Mouse (Mus musculus) limb, embryonic 10.5 days (tissue): Measurements from ENCODE around the gene Pex11g. TPM values are rescaled to one million over a fixed set of nuclear protein-coding genes. Genes with fewer than 3 reads are reported as not detected.

ENCODE experiments used
- DNase-seq: peaks from one replicate; pipeline ENCODE4 v3.0.0-alpha.2; 2017; ENCODE audit warnings: low spot score
- H3K27ac ChIP-seq: fragments of 300-500 bp; sonication (generic); 2 replicates; pipeline ENCODE4 v1.5.1; 2016; ENCODE audit warnings: mild to moderate bottlenecking
- H3K27me3 ChIP-seq: fragments of 300-500 bp; sonication (generic); 2 replicates; pipeline ENCODE4 v1.6.1; 2016; ENCODE audit warnings: low read depth, mild to moderate bottlenecking; ENCODE audit not compliant: poor library complexity, severe bottlenecking
- H3K36me3 ChIP-seq: fragments of 300-500 bp; sonication (generic); 2 replicates; pipeline ENCODE4 v1.6.1; 2016; ENCODE audit warnings: mild to moderate bottlenecking, moderate library complexity
- H3K4me1 ChIP-seq: fragments of 300-500 bp; sonication (generic); 2 replicates; pipeline ENCODE4 v1.6.1; 2016
- H3K4me3 ChIP-seq: fragments of 300-500 bp; sonication (generic); 2 replicates; pipeline ENCODE4 v1.5.1; 2016; ENCODE audit warnings: mild to moderate bottlenecking, moderate library complexity
- H3K9me3 ChIP-seq: fragments of 300-500 bp; sonication (generic); replicated peaks from 2 replicates; pipeline ENCODE4 v1.6.1; 2016; ENCODE audit warnings: mild to moderate bottlenecking
- WGBS: fragments of 180-500 bp; shearing (Covaris S2); methylation state at CpG from one replicate; pipeline ENCODE4 v1.1.7; 2016; 5-methylcytosine and 5-hydroxymethylcytosine counted together
- polyA plus RNA-seq: library from polyadenylated mRNA; unstranded; fragments of >200 nt; fragmentation: Nextera tagmentation; extraction: Ambion mirVana; gene quantifications from 2 replicates; pipeline ENCODE4 v1.2.1, GENCODE M21; 2016

The Pex11g gene
- polyA plus RNA-seq, 1 experiment from 2014 or later, result 7.6 TPM

- no peak for DNase-seq
- H3K4me3 ChIP-seq, result 0 out of 2 replicates have a peak overlapping the region, but pooled peaks have one; percentile 1
- WGBS, result 89% methylated on average over 15 of the region's 15 CpGs
Measured at GRCm38 (mm10) chr8:3496428-3496748, 28.9 kb upstream of the Pex11g start.

GRCm38 (mm10) chr8:3495578-3496427, 28.3 kb upstream of the Pex11g start:
- DNase-seq, result no peak
- Histone ChIP-seq H3K9me3 (peaks cover 20% of the 10 kb centered on the region), H3K36me3 (peaks cover 49% of the 10 kb centered on the region), H3K4me3 (0 out of 2 replicates have a peak overlapping the region, but pooled peaks have one; percentile 1), H3K27me3 (no peaks in the 10 kb centered on the region), H3K27ac (no peak overlapping the region), H3K4me1 (peaks cover 13% of the 10 kb centered on the region; the same call in 1 of the 2 replicates)
- 95% methylated on average over 44 of the region's 44 CpGs for WGBS

More at GRCm38 (mm10) chr8:3496428-3496748, 28.9 kb upstream of the Pex11g start:
- H3K36me3 ChIP-seq, result peaks cover 49% of the 10 kb centered on the region
- no peaks in the 10 kb centered on the region for H3K27me3 ChIP-seq
- no peak overlapping the region for H3K27ac ChIP-seq
- peaks cover 19% of the 10 kb centered on the region for H3K4me1 ChIP-seq
- H3K9me3 ChIP-seq, result peaks cover 20% of the 10 kb centered on the region

GRCm38 (mm10) chr8:3493845-3494208, 26.3 kb upstream of the Pex11g start:
- peaks cover 44% of the 10 kb centered on the region for H3K36me3 ChIP-seq
- WGBS, result 50% methylated on average over 6 of the region's 6 CpGs
- H3K4me1 ChIP-seq, result peaks cover 13% of the 10 kb centered on the region; the same call in 1 of the 2 replicates
- H3K9me3 ChIP-seq, result peaks cover 20% of the 10 kb centered on the region
- DNase-seq, result peak; percentile 44
- H3K4me3 ChIP-seq, result peak overlapping the region; percentile 81
- no peaks in the 10 kb centered on the region for H3K27me3 ChIP-seq
- peak overlapping the region; percentile 99 for H3K27ac ChIP-seq

- under 1% methylated on average over 64 of the region's 64 CpGs for whole genome bisulfite sequencing
- peaks cover 20% of the 10 kb centered on the region for H3K9me3 ChIP-seq
- peaks cover 13% of the 10 kb centered on the region; the same call in 1 of the 2 replicates for H3K4me1 ChIP-seq
- peaks cover 43% of the 10 kb centered on the region for H3K36me3 ChIP-seq
- H3K27ac ChIP-seq, result peak within 1 kb of the TSS; percentile 99
- H3K27me3 ChIP-seq, result no peaks in the 10 kb centered on the region
- DNase-seq, result peak; percentile 89
- H3K4me3 ChIP-seq, result peak within 1 kb of the TSS; percentile 81
Measured at GRCm38 (mm10) chr8:3492901-3493844, 25.7 kb upstream of the Pex11g start, which contains the start of gene Zfp358. Gene Zfp358 (plus strand): TSS chr8:3493138.

GRCm38 (mm10) chr8:3485192-3485591, 17.7 kb upstream of the Pex11g start:
- no peak for DNase-seq
- H3K9me3 ChIP-seq, result no peaks in the 10 kb centered on the region
- H3K4me1 ChIP-seq, result no peaks in the 10 kb centered on the region
- WGBS, result 18% methylated on average over 5 of the region's 5 CpGs
- no peaks in the 10 kb centered on the region for H3K27me3 ChIP-seq
- no peak overlapping the region for H3K4me3 ChIP-seq
- H3K36me3 ChIP-seq, result no peaks in the 10 kb centered on the region
- H3K27ac ChIP-seq, result no peak overlapping the region

- Histone ChIP-seq H3K36me3 (no peaks in the 10 kb centered on the region), H3K4me1 (no peaks in the 10 kb centered on the region), H3K4me3 (no peak overlapping the region), H3K9me3 (no peaks in the 10 kb centered on the region), H3K27me3 (no peaks in the 10 kb centered on the region), H3K27ac (no peak overlapping the region)
- DNase-seq, result no peak
- 89% methylated on average over 7 of the region's 7 CpGs for WGBS
Measured at GRCm38 (mm10) chr8:3483546-3483945, 16.1 kb upstream of the Pex11g start.

GRCm38 (mm10) chr8:3482240-3482740, 14.8 kb upstream of the Pex11g start:
- 89% methylated on average over 22 of the region's 22 CpGs for WGBS
- H3K36me3 ChIP-seq, result no peaks in the 10 kb centered on the region

GRCm38 (mm10) chr8:3481605-3482004, 14.1 kb upstream of the Pex11g start:
- no peaks in the 10 kb centered on the region for H3K9me3 ChIP-seq
- no peak overlapping the region for H3K4me3 ChIP-seq
- peaks cover 12% of the 10 kb centered on the region for H3K27me3 ChIP-seq
- no peak overlapping the region for H3K27ac ChIP-seq
- H3K4me1 ChIP-seq, result no peaks in the 10 kb centered on the region
- 70% methylated on average over 5 of the region's 5 CpGs for WGBS
- DNase-seq, result no peak
- no peaks in the 10 kb centered on the region for H3K36me3 ChIP-seq

More at GRCm38 (mm10) chr8:3482240-3482740, 14.8 kb upstream of the Pex11g start:
- Histone ChIP-seq H3K4me3 (no peak overlapping the region), H3K27me3 (peaks cover 6% of the 10 kb centered on the region; the same call in 1 of the 2 replicates), H3K4me1 (no peaks in the 10 kb centered on the region), H3K27ac (no peak overlapping the region), H3K9me3 (no peaks in the 10 kb centered on the region)
- DNase-seq, result no peak

GRCm38 (mm10) chr8:3480221-3480785, 12.8 kb upstream of the Pex11g start:
- Histone ChIP-seq H3K27me3 (peaks cover 25% of the 10 kb centered on the region), H3K36me3 (no peaks in the 10 kb centered on the region), H3K4me3 (no peak overlapping the region), H3K27ac (no peak overlapping the region), H3K4me1 (peaks cover 6% of the 10 kb centered on the region), H3K9me3 (no peaks in the 10 kb centered on the region)
- DNase-seq, result no peak
- 72% methylated on average over 4 of the region's 4 CpGs for WGBS

GRCm38 (mm10) chr8:3475715-3476429, 8.4 kb upstream of the Pex11g start:
- 25% methylated on average over 37 of the region's 37 CpGs for WGBS
- DNase-seq, result no peak
- H3K9me3 ChIP-seq, result no peaks in the 10 kb centered on the region
- H3K27ac ChIP-seq, result no peak overlapping the region
- peaks cover 6% of the 10 kb centered on the region for H3K4me1 ChIP-seq
- peak overlapping the region; percentile 41 for H3K4me3 ChIP-seq
- peaks cover 29% of the 10 kb centered on the region for H3K27me3 ChIP-seq
- no peaks in the 10 kb centered on the region for H3K36me3 ChIP-seq

GRCm38 (mm10) chr8:3470562-3470961, 3.1 kb upstream of the Pex11g start, which contains the start of gene Tex45:
Gene Tex45 (plus strand): TSS chr8:3470862.
- H3K9me3 ChIP-seq, result no peaks in the 10 kb centered on the region
- no peak within 1 kb of the TSS for H3K27ac ChIP-seq

GRCm38 (mm10) chr8:3468838-3469237, 1.4 kb upstream of the Pex11g start:
- no peaks in the 10 kb centered on the region for H3K27me3 ChIP-seq
- H3K4me1 ChIP-seq, result peaks cover 13% of the 10 kb centered on the region
- no peak overlapping the region for H3K4me3 ChIP-seq
- H3K36me3 ChIP-seq, result no peaks in the 10 kb centered on the region
- H3K9me3 ChIP-seq, result no peaks in the 10 kb centered on the region
- WGBS, result 94% methylated on average over 1 of the region's 1 CpGs
- no peak for DNase-seq
- H3K27ac ChIP-seq, result 0 out of 2 replicates have a peak overlapping the region, but pooled peaks have one; percentile 96

More at GRCm38 (mm10) chr8:3470562-3470961, 3.1 kb upstream of the Pex11g start, which contains the start of gene Tex45:
- H3K27me3 ChIP-seq, result peaks cover 6% of the 10 kb centered on the region
- no peak within 1 kb of the TSS for H3K4me3 ChIP-seq
- H3K36me3 ChIP-seq, result no peaks in the 10 kb centered on the region
- H3K4me1 ChIP-seq, result peaks cover 13% of the 10 kb centered on the region
- no peak for DNase-seq
